Mouse (Mus musculus): ENCODE measurements around the gene Limd2. TPM values are rescaled to one million over a fixed set of nuclear protein-coding genes. Genes with fewer than 3 reads are reported as not detected.

The Limd2 gene
- total and polyA plus RNA-seq, 2 experiments from 2014 or later = 8.2 to 40.4 TPM

DNA sequence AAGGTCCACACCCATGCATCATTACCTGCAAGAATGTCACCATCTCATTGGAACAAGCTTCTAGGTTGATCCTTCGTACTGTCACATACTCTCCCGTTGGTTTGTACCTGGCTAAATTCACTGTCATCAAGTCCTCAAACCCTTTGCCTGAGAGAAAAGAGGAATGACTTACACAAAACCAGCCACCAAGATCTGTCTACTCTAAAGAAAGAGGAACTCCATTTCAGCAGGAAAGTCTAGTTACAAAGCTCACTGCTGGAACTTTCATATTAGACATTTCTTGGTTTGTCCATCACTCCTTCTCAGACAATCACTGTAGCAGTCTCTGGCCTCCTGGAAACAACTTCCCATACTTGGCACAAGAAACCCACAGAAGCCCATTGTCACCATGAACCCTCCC lies 12.6 kb upstream of the Limd2 start:
- WGBS = 88% methylated on average over 2 of the region's 2 CpGs
- Histone ChIP-seq H3K36me3 (replicated peaks; ENCODE audit: control insufficient read depth, insufficient read depth, low read length) (peaks cover 8% of the 10 kb centered on the region), H3K4me1 (ENCODE audit: control insufficient read depth, insufficient read depth) (no peaks in the 10 kb centered on the region), H3K9me3 (replicated peaks; ENCODE audit: control insufficient read depth, low read length) (no peaks in the 10 kb centered on the region), H3K27ac (ENCODE audit: low read depth) (no peak overlapping the region), H3K9ac (replicated peaks; ENCODE audit: low read depth, low read length) (no peak overlapping the region), H3K4me3 (ENCODE audit: low read depth, low read length) (no peak overlapping the region), H3K4me2 (ENCODE audit: low read depth, low read length) (no peak overlapping the region), H3K27me3 (ENCODE audit: control insufficient read depth, insufficient read depth, low read length) (no peaks in the 10 kb centered on the region)
- DNase-seq (ENCODE audit: low spot score) = no peak
- ATAC-seq (ENCODE audit: insufficient read depth, low read depth) = no peak
- TF ChIP-seq EP300 (IDR thresholded peaks at IDR 0.05; ENCODE audit: low read depth) (no peak), CTCF (IDR thresholded peaks at IDR 0.05; ENCODE audit: low read depth) (no peak)

- DNase-seq (ENCODE audit: low spot score) (no peak), ATAC-seq (ENCODE audit: insufficient read depth, low read depth) (no peak)
- Histone ChIP-seq H3K4me1 (ENCODE audit: control insufficient read depth, insufficient read depth) (no peaks in the 10 kb centered on the region), H3K27ac (ENCODE audit: low read depth) (no peak overlapping the region), H3K36me3 (replicated peaks; ENCODE audit: control insufficient read depth, insufficient read depth, low read length) (peaks cover 21% of the 10 kb centered on the region), H3K27me3 (ENCODE audit: control insufficient read depth, insufficient read depth, low read length) (no peaks in the 10 kb centered on the region), H3K9me3 (replicated peaks; ENCODE audit: control insufficient read depth, low read length) (no peaks in the 10 kb centered on the region), H3K4me2 (ENCODE audit: low read depth, low read length) (no peak overlapping the region), H3K9ac (replicated peaks; ENCODE audit: low read depth, low read length) (no peak overlapping the region), H3K4me3 (ENCODE audit: low read depth, low read length) (no peak overlapping the region)
- 75% methylated on average over 7 of the region's 7 CpGs for WGBS
- TF ChIP-seq CTCF (IDR thresholded peaks at IDR 0.05; ENCODE audit: low read depth) (peak; percentile 42), EP300 (IDR thresholded peaks at IDR 0.05; ENCODE audit: low read depth) (no peak)
Measured at GRCm38 (mm10) chr11:106170807-106171206, 10.1 kb upstream of the Limd2 start.

- WGBS = 62% methylated on average over 5 of the region's 5 CpGs
- ATAC-seq (ENCODE audit: insufficient read depth, low read depth) (no peak), DNase-seq (ENCODE audit: low spot score) (no peak)
- no peaks in the 10 kb centered on the region for H3K4me1 ChIP-seq (ENCODE audit: control insufficient read depth, insufficient read depth)
- no peaks in the 10 kb centered on the region for H3K27me3 ChIP-seq (ENCODE audit: control insufficient read depth, insufficient read depth, low read length)
- H3K4me3 ChIP-seq (ENCODE audit: low read depth, low read length) = no peak overlapping the region
- TF ChIP-seq CTCF (IDR thresholded peaks at IDR 0.05; ENCODE audit: low read depth) (no peak), EP300 (IDR thresholded peaks at IDR 0.05; ENCODE audit: low read depth) (no peak)
- no peak overlapping the region for H3K27ac ChIP-seq (ENCODE audit: low read depth)
- no peaks in the 10 kb centered on the region for H3K9me3 ChIP-seq (replicated peaks; ENCODE audit: control insufficient read depth, low read length)
- H3K36me3 ChIP-seq (replicated peaks; ENCODE audit: control insufficient read depth, insufficient read depth, low read length) = peaks cover 30% of the 10 kb centered on the region
- no peak overlapping the region for H3K9ac ChIP-seq (replicated peaks; ENCODE audit: low read depth, low read length)
- H3K4me2 ChIP-seq (ENCODE audit: low read depth, low read length) = no peak overlapping the region
Measured at GRCm38 (mm10) chr11:106167435-106167834, 6.8 kb upstream of the Limd2 start.

- H3K4me2 ChIP-seq (ENCODE audit: low read depth, low read length) = peak overlapping the region; percentile 8; the same call in 1 of the 2 replicates
- no peak for DNase-seq (ENCODE audit: low spot score)
- no peak for ATAC-seq (ENCODE audit: insufficient read depth, low read depth)
- peaks cover 30% of the 10 kb centered on the region for H3K36me3 ChIP-seq (replicated peaks; ENCODE audit: control insufficient read depth, insufficient read depth, low read length)
- H3K27ac ChIP-seq (ENCODE audit: low read depth) = peak overlapping the region; percentile 54; the same call in 1 of the 2 replicates
- WGBS = 81% methylated on average over 16 of the region's 16 CpGs
- no peaks in the 10 kb centered on the region for H3K27me3 ChIP-seq (ENCODE audit: control insufficient read depth, insufficient read depth, low read length)
- H3K9me3 ChIP-seq (replicated peaks; ENCODE audit: control insufficient read depth, low read length) = no peaks in the 10 kb centered on the region
- H3K4me3 ChIP-seq (ENCODE audit: low read depth, low read length) = no peak overlapping the region
- H3K4me1 ChIP-seq (ENCODE audit: control insufficient read depth, insufficient read depth) = no peaks in the 10 kb centered on the region
- TF ChIP-seq CTCF (IDR thresholded peaks at IDR 0.05; ENCODE audit: low read depth) = no peak
- TF ChIP-seq EP300 (IDR thresholded peaks at IDR 0.05; ENCODE audit: low read depth) = no peak
- no peak overlapping the region for H3K9ac ChIP-seq (replicated peaks; ENCODE audit: low read depth, low read length)
Measured at GRCm38 (mm10) chr11:106164601-106165180, 4.0 kb upstream of the Limd2 start.

GRCm38 (mm10) chr11:106163546-106163945 lies 2.9 kb upstream of the Limd2 start:
- Histone ChIP-seq H3K27ac (ENCODE audit: low read depth) (peak overlapping the region; percentile 54; the same call in 1 of the 2 replicates), H3K4me2 (ENCODE audit: low read depth, low read length) (no peak overlapping the region), H3K27me3 (ENCODE audit: control insufficient read depth, insufficient read depth, low read length) (no peaks in the 10 kb centered on the region), H3K4me1 (ENCODE audit: control insufficient read depth, insufficient read depth) (no peaks in the 10 kb centered on the region), H3K9me3 (replicated peaks; ENCODE audit: control insufficient read depth, low read length) (no peaks in the 10 kb centered on the region), H3K36me3 (replicated peaks; ENCODE audit: control insufficient read depth, insufficient read depth, low read length) (peaks cover 24% of the 10 kb centered on the region), H3K4me3 (ENCODE audit: low read depth, low read length) (no peak overlapping the region), H3K9ac (replicated peaks; ENCODE audit: low read depth, low read length) (no peak overlapping the region)
- DNase-seq (ENCODE audit: low spot score) = no peak
- TF ChIP-seq CTCF (IDR thresholded peaks at IDR 0.05; ENCODE audit: low read depth) (no peak), EP300 (IDR thresholded peaks at IDR 0.05; ENCODE audit: low read depth) (no peak)
- no peak for ATAC-seq (ENCODE audit: insufficient read depth, low read depth)
- 61% methylated on average over 4 of the region's 4 CpGs for WGBS

- DNase-seq (ENCODE audit: low spot score) (no peak), ATAC-seq (ENCODE audit: insufficient read depth, low read depth) (no peak)
- Histone ChIP-seq H3K27me3 (ENCODE audit: control insufficient read depth, insufficient read depth, low read length) (no peaks in the 10 kb centered on the region), H3K36me3 (replicated peaks; ENCODE audit: control insufficient read depth, insufficient read depth, low read length) (peaks cover 12% of the 10 kb centered on the region; the same call in 1 of the 2 replicates), H3K9me3 (replicated peaks; ENCODE audit: control insufficient read depth, low read length) (no peaks in the 10 kb centered on the region), H3K9ac (replicated peaks; ENCODE audit: low read depth, low read length) (no peak overlapping the region), H3K4me1 (ENCODE audit: control insufficient read depth, insufficient read depth) (no peaks in the 10 kb centered on the region), H3K4me3 (ENCODE audit: low read depth, low read length) (no peak overlapping the region), H3K4me2 (ENCODE audit: low read depth, low read length) (no peak overlapping the region), H3K27ac (ENCODE audit: low read depth) (no peak overlapping the region)
- no peak for TF ChIP-seq EP300 (IDR thresholded peaks at IDR 0.05; ENCODE audit: low read depth)
- TF ChIP-seq CTCF (IDR thresholded peaks at IDR 0.05; ENCODE audit: low read depth) = no peak
- WGBS = 72% methylated on average over 2 of the region's 2 CpGs
Measured at GRCm38 (mm10) chr11:106162237-106162636, 1.6 kb upstream of the Limd2 start.
